12 mouse cellular contexts compared by ENCODE assay signal in the genomic region with DNA sequence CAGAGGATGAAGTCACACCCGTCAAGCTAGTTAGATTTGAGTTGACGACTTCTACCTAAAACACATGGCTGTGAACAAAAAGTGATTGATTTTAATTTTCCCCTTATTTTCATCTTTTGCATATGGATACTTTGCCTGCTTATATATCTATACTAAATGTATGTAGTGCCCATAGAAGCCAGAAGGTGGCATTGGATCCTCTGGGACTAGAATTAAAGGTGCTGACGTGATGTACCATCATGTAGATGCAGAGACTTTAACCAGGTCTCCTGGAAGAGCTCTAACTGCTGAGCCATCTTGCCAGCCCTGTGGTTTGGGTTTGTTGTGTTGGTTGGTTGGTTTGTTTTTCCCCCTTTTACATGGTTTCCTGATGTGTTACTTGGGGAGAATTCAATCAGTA. TPM values are rescaled to one million over a fixed set of nuclear protein-coding genes. Genes with fewer than 3 reads are reported as not detected.
DNase-seq lines count a peak whose midpoint lies in the region; ATAC-seq and TF ChIP-seq lines count a peak whose summit lies in the region.
"Had no signal": no experiment of that assay in that cellular context is flagged by ENCODE, and none has a peak within 500 bp of the region (broad histone marks: within the 10 kb centered on the region; RNA-seq: fewer than 3 reads in every experiment).

No protein-coding gene starts in this region.

- H3K9ac ChIP-seq in liver, embryonic 11.5 days (ENCODE audit: low read depth, low read length): no peak overlapping the region
- H3K9ac ChIP-seq: heart, embryonic 15.5 days had no signal

- no peak overlapping the region for H3K27ac ChIP-seq in cerebellum, adult 2 months (ENCODE audit: insufficient read depth, low read length)
- no peak overlapping the region for H3K27ac ChIP-seq in liver, embryonic 11.5 days (ENCODE audit: low read depth, low read length)
- H3K27ac ChIP-seq in kidney, adult 2 months (ENCODE audit: insufficient read depth, low read depth, low read length): no peak overlapping the region
- H3K27ac ChIP-seq: heart, embryonic 15.5 days had no signal

- H3K9me3 ChIP-seq in liver, embryonic 11.5 days (ENCODE audit: control insufficient read depth, low read length): no peaks in the 10 kb centered on the region
- H3K9me3 ChIP-seq: heart, embryonic 15.5 days had no signal

- H3K27me3 ChIP-seq in cerebellum, adult 2 months (ENCODE audit: control insufficient read depth, insufficient read depth, low read length): no peaks in the 10 kb centered on the region
- H3K27me3 ChIP-seq in liver, embryonic 11.5 days (replicated peaks; ENCODE audit: control insufficient read depth, insufficient read depth, low read length): no peaks in the 10 kb centered on the region
- no peaks in the 10 kb centered on the region for H3K27me3 ChIP-seq in kidney, adult 2 months (replicated peaks; ENCODE audit: control insufficient read depth, insufficient read depth, low read length)
- H3K27me3 ChIP-seq: heart, embryonic 15.5 days had no signal

- ATAC-seq in liver, embryonic 11.5 days (replicated peaks; ENCODE audit: low FRiP score): 0 out of 2 replicates have a peak, but pooled peaks have one; percentile 39
- peak; percentile 75 for ATAC-seq in CD4-positive, CD25-positive, alpha-beta regulatory T cell, adult 4 months

- 72% methylated on average over 3 of the region's 3 CpGs for WGBS in cerebellum, adult 2 months
- WGBS in liver, embryonic 11.5 days: 78% methylated on average over 3 of the region's 3 CpGs
- 81% methylated on average over 3 of the region's 3 CpGs for WGBS in kidney, adult 2 months

- TF ChIP-seq POLR2A in cerebellum, adult 2 months (IDR thresholded peaks at IDR 0.05; ENCODE audit: borderline replicate concordance, insufficient read depth, low read length): no peak
- TF ChIP-seq POLR2A in kidney, adult 2 months (IDR thresholded peaks at IDR 0.05; ENCODE audit: low read depth, low read length): no peak

- H3K36me3 ChIP-seq in liver, embryonic 11.5 days (ENCODE audit: control insufficient read depth, insufficient read depth, low read length): peaks cover 14% of the 10 kb centered on the region; the same call in 1 of the 2 replicates
- peaks cover 4% of the 10 kb centered on the region for H3K36me3 ChIP-seq in kidney, adult 2 months (ENCODE audit: control insufficient read depth, insufficient read depth, low read length)

- DNase-seq in cerebellum, adult 2 months: no peak
- no peak for DNase-seq in cerebellum, postnatal 25 days
- no peak for DNase-seq in liver, embryonic 11.5 days (ENCODE audit: low spot score)
- DNase-seq in liver: no peak
- DNase-seq in induced T-regulatory cell, adult 2 months (ENCODE audit: low read depth): peak; percentile 66
- DNase-seq in cerebellum, adult 8-10 months: no peak
- no peak for DNase-seq in kidney, adult 2 months
- DNase-seq: adrenal gland, postnatal 14 days; kidney, adult 18-20 months; lung, adult 18-20 months had no signal

- TF ChIP-seq CTCF in cerebellum, adult 2 months (IDR thresholded peaks at IDR 0.05; ENCODE audit: borderline replicate concordance, insufficient read depth, low read depth, low read length): 0 out of 2 replicates have a peak, but pooled peaks have one; percentile 3
- no peak for TF ChIP-seq CTCF in kidney, adult 2 months (conservative IDR thresholded peaks at IDR 0.05; ENCODE audit: insufficient read depth, insufficient read length, low read depth, low read length)

- no peaks in the 10 kb centered on the region for H3K4me1 ChIP-seq in cerebellum, adult 2 months (ENCODE audit: control insufficient read depth, insufficient read depth, low read length)
- no peaks in the 10 kb centered on the region for H3K4me1 ChIP-seq in liver, embryonic 11.5 days (replicated peaks; ENCODE audit: control insufficient read depth, insufficient read depth, low read length)
- no peaks in the 10 kb centered on the region for H3K4me1 ChIP-seq in kidney, adult 2 months (ENCODE audit: control insufficient read depth, insufficient read depth, low read length)

- no peak overlapping the region for H3K4me3 ChIP-seq in cerebellum, adult 2 months (replicated peaks; ENCODE audit: insufficient read depth, low read depth, low read length)
- H3K4me3 ChIP-seq in liver, embryonic 11.5 days (ENCODE audit: low read depth, low read length): no peak overlapping the region
- no peak overlapping the region for H3K4me3 ChIP-seq in kidney, adult 2 months (ENCODE audit: insufficient read depth, low read depth, low read length)
- H3K4me3 ChIP-seq: heart, embryonic 15.5 days had no signal

- H3K4me2 ChIP-seq in liver, embryonic 11.5 days: no peak overlapping the region
- H3K4me2 ChIP-seq: heart, embryonic 15.5 days had no signal

RNA-seq across cellular contexts. Expression of a gene that starts 32.4 kb away (rescaled TPM):
- polyA plus RNA-seq in cerebellum, adult 2 months (2012; rRNA removed): 19.3 and 20.5 TPM in 2 replicates
- polyA plus RNA-seq in liver, embryonic 11.5 days (2014; fragmentation: Nextera tagmentation; extraction: Ambion mirVana): 32.3 and 37.3 TPM in 2 replicates
- polyA plus RNA-seq in CD4-positive, CD25-positive, alpha-beta regulatory T cell, adult 4 months (2017; shearing (Covaris generic)): 10 to 100 TPM; 24.8 to 27.1 TPM
- polyA plus RNA-seq in kidney, adult 2 months (2012; rRNA removed): 3.0 and 4.4 TPM in 2 replicates

RNA-seq across cellular contexts. Expression of a gene that starts 38.2 kb away (rescaled TPM):
- not detected in 2 replicates for polyA plus RNA-seq in cerebellum, adult 2 months (2012; rRNA removed)
- not detected in 2 replicates for polyA plus RNA-seq in liver, embryonic 11.5 days (2014; fragmentation: Nextera tagmentation; extraction: Ambion mirVana)
- 100 to 1,000 TPM in 1 of 2 experiments, 10 to 100 TPM in 1; 90.4 to 125 TPM for polyA plus RNA-seq in CD4-positive, CD25-positive, alpha-beta regulatory T cell, adult 4 months (2017; shearing (Covaris generic))
- polyA plus RNA-seq in kidney, adult 2 months (2012; rRNA removed): 0.08 and 2.2 TPM in 2 replicates

RNA-seq across cellular contexts. Expression of a gene that starts 49.8 kb away (rescaled TPM):
- 11.3 and 13.7 TPM in 2 replicates for polyA plus RNA-seq in cerebellum, adult 2 months (2012; rRNA removed)
- 19.3 and 22.2 TPM in 2 replicates for polyA plus RNA-seq in liver, embryonic 11.5 days (2014; fragmentation: Nextera tagmentation; extraction: Ambion mirVana)
- polyA plus RNA-seq in CD4-positive, CD25-positive, alpha-beta regulatory T cell, adult 4 months (2017; shearing (Covaris generic)): 10 to 100 TPM; 42.6 to 47.1 TPM
- 90.6 and 121 TPM in 2 replicates for polyA plus RNA-seq in kidney, adult 2 months (2012; rRNA removed)

RNA-seq across cellular contexts. Expression of a gene that starts 50.1 kb away (rescaled TPM):
- polyA plus RNA-seq in cerebellum, adult 2 months (2012; rRNA removed): 0.89 and 1.7 TPM in 2 replicates
- 0.11 TPM in 1 of 2 replicates, not detected in the other for polyA plus RNA-seq in liver, embryonic 11.5 days (2014; fragmentation: Nextera tagmentation; extraction: Ambion mirVana)
- not detected for polyA plus RNA-seq in CD4-positive, CD25-positive, alpha-beta regulatory T cell, adult 4 months (2017; shearing (Covaris generic))
- 0.30 and 1.0 TPM in 2 replicates for polyA plus RNA-seq in kidney, adult 2 months (2012; rRNA removed)

Comparison
In these comparisons a context has a peak if more than half of its experiments do, and no peak if none do; other contexts are left out.
1. RNA of a gene that starts 38.2 kb away (polyA plus RNA-seq): 90.4 to 125 TPM in CD4-positive, CD25-positive, alpha-beta regulatory T cell, adult 4 months; 0.08 to 2.2 TPM in kidney, adult 2 months, not detected in cerebellum, adult 2 months and not detected in liver, embryonic 11.5 days; every median in the first group is over 10 times any median in the second.